Mouse (Mus musculus): ENCODE data around the gene Dusp28.

The Dusp28 gene

DNA sequence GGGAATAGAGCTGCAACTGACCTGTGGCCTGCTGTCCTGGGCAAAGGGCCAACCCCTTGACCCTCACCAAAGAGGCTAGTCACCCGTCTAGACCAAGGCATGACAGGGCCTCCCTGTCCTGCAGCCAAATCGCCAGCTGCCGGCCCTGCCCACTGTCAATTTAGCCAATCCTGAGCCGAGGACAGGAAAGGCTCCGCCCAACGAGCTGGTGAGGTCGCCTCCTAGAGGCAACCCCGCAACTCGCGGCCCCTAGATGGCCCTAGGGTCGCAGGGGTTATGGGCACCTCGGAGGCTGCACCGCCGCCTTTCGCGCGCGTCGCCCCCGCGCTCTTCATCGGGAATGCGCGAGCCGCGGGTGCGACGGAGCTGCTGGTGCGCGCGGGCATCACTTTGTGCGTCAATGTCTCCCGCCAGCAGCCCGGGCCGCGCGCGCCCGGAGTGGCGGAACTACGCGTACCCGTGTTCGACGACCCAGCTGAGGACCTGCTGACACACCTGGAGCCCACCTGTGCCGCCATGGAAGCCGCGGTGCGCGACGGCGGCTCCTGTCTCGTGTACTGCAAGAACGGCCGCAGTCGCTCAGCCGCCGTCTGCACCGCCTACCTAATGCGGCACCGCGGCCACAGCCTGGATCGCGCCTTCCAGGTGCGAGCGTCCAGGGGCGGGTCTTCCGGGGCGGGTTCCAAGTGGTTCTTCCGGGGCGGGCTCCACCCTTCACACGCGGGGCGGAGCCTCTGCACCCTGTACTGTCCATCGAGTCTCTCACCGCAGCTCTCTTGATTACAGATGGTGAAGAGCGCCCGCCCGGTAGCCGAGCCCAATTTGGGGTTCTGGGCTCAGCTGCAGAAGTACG, at the start of gene Dusp28:
Gene Dusp28 (plus strand): TSS at position 203 of the 853 bp plus-strand sequence.
- peak; percentile 81 for DNase-seq (ENCODE audit: extremely low read depth, low read depth)

DNA sequence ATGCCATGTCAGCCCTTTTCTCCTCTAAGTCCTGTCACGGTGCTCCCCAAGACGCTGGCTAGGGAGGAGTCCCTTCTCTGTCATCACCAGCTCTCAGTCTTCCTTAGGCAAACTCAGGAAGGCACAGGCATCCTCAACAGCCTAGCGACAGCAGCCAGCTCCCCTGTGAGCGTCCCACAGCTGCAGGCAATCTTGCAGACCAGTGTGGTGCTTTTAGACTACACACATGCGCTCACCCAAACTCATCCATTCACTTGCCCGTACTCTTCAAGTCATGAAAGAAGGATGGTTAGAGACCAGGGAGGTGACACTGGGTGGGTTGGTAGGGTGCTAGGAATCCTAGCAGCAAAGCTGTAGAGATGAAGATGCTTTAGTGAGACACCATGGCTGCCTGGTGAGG, 45.3 kb upstream of the Dusp28 start:
- no peak for DNase-seq (ENCODE audit: extremely low read depth, low read depth)

DNA sequence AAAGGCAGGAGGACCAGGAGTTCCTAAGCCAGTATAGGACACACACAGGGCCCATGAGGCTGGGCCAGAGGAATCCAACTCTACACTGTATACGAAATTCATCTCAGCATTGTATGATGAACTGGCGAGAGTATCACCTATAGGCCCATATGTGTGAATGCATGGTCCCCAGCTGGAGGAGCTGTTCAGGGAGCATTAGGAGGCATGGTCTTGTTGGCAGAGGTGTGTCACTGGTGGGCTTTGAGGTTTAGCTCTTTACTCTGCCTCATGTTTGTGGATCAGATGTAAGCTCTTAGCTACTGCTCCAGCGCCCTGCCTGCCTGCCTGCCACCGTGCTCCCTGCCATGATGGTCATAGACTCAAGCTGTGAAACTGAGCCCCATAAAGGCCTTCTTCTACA, 43.5 kb upstream of the Dusp28 start:
- no peak for DNase-seq (ENCODE audit: extremely low read depth, low read depth)

DNA sequence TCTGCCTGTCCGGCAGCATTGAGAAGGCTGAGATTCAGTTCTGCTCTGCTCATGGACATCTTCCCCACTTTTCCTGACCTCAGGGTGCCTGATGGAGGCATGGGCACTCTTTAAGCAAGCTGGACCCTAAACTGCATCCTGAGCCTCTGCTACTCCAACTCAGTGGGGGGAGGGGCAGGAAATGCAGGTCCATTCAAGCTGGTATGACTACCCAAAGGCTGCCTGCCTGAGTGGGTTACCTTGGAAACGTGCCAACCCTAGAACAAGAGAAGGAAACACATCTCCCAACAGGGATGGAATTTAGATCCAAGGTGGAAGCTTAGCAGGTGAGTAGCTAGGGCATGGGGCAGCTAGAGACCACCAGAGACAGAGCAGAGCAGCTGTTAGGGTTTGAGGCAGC, 40.6 kb upstream of the Dusp28 start:
- DNase-seq (ENCODE audit: extremely low read depth, low read depth) = no peak

DNA sequence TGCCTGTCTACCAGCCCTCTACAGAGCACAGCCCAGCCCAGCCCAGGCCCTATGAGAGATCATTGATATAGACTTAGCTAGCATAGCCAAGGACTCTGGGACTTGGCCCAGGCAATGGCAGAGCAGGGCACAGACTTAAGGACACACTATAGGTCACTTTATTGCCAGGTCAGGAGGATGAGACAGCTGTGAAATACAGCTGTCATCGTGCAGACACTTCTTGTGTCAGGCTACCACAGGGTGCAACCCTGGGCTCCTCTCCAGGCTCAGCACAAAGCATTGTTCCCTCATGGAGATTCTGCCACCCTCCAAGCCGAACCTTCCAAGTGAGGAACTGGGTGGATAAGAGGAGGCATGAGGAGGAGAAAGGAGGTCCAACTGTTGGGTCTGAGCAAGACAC, 36.8 kb upstream of the Dusp28 start:
- DNase-seq (ENCODE audit: extremely low read depth, low read depth) = no peak

DNA sequence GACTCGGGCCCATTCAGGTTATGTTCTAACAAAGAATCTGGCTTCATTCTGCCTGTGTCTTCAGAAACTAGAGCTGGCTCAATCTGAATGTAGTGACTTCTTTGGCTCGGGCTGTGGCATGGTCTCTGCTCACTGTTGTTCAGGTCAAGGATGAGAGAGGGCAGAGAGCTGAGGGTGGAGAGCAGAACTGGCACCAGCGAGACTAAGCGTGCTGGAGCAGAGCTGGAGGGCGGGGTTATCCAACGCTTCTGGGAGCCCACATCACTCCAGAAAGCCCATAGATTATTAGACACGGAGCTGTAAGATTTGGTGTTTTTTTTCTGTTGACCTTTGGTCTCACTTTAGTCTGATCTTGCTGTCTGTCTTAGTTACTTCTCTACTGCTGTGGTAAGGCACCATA, 34.1 kb upstream of the Dusp28 start:
- DNase-seq (ENCODE audit: extremely low read depth, low read depth) = no peak

DNA sequence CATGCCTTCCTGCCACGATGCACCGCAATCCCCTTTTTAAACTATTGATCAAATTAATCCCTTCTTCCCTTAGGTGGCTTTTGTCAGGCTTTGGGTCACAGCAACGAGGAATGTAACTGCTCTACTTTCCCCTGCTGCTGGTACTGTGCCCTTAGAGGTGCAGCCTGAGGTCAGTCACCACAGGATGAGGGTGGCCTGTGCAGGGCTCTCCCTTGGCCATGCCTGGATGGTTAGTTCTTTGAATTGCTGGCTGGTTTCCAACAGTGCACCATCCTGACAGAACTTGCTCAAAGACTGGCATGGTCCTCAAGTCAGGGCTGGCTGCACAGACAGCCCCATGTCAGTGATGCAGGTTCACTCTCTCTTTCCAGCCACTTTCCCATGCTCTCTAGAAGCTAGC, 32.8 kb upstream of the Dusp28 start:
- DNase-seq (ENCODE audit: extremely low read depth, low read depth) = no peak

DNA sequence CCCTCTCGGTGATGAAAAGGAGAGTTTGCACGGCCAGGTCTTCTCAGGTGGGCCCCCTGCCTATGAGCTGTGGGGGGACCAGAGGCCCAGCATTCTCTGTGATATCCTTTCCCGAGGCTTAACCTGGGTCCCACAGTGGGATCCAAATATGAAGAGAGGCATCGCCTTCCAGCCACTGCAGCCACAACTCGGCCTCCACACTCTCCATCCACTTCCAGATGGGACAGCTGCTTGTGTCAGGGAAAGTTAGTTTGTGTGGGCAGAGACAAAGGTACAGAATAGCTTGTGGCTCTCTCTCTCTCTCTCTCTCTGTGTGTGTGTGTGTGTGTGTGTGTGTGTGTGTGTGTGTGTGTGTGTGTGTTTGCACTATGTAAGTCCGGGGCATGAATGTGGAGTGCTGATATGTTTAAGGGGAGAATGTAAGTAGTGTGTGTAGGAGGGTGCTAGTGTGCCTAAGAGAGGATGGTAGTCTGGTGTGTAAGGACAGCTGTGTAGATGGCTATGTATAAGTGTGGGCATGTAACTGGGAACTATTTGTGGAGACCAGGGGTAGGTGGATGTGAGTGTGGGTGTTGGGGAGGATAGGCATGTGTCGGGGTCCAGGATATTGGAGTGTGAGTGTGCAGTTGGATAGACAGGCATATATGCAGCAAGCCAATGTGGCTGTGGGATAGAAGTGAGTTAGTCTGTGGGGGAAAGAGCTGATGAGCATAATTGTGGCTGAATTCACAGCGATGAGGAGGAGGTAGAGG, 31.2 kb upstream of the Dusp28 start:
- no peak for DNase-seq (ENCODE audit: extremely low read depth, low read depth)

DNA sequence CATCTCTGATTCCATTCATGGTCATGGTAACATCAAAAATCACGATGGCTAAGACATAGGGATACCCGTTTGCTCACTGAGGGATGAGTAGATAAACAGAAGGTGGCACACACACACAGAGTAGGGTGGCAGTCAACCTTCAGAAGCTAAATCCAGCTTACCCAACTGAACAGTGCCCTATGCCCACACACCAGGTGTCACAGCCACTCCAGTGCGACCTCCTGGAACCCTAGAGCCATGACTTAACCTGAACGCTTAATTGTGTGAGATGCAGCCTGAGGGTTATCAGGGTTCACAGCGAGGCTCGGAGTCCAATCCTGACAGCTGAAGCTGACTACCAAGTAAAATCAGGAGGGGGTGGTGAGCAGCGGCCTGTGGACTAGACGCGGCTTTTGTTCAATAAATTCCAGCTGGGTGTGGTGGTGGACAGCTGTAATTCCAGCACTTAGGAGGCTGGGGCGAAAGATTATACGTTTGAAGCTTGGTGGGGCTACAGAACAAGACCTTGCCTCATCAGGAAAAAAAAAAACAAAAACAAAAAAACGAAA, 29.3 kb upstream of the Dusp28 start:
- no peak for DNase-seq (ENCODE audit: extremely low read depth, low read depth)

DNA sequence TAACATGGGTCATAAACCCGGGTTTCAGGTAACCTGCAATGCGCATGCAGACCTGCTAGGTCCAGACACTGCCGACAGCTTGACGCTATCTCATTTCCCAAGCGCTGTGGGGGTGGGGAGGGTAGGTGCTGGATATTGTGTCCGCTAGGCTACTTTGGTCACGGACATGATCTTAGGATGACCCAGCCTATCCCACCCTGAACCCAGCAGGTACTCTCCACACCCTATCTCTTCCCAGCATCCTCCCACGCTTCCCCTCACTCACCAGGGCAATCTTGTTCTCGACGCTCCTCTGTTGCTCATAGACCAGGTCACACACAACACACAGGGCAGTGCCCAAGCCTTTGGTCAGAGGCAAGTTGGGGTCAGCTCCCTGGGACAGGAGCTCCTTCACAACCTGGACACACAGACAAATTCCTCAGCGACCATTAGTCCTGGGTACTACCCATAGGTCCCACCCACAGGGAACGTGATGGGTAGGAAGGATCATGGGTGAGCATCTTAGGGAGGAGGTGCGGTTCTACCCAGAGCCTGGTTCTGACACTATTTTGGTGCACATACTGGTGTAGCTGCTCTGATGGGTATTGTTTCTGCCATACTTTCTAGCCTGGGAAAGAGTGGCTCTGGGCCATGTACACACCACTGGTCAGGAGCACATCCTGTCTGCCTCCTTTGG, 28.6 kb upstream of the Dusp28 start:
- no peak for DNase-seq (ENCODE audit: extremely low read depth, low read depth)

DNA sequence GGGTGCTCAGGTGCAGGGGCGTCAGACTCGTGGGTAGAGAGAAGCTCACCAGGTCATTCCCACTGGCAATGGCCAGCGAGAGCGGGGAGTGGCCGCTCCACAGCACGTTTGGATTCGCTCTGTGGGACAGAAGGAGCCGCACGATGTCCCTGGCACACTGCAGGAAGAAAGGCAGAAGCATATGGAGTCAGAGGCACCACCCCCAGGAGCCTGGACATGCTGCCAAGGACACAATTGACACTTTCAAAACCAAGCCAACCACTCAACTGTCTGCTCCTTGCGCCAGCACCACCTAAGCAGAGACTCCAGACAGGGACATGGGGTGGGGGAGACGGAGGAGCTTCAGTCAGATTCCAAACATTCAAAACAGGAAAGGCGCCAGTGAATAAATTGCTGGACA, 27.5 kb upstream of the Dusp28 start:
- no peak for DNase-seq (ENCODE audit: extremely low read depth, low read depth)

DNA sequence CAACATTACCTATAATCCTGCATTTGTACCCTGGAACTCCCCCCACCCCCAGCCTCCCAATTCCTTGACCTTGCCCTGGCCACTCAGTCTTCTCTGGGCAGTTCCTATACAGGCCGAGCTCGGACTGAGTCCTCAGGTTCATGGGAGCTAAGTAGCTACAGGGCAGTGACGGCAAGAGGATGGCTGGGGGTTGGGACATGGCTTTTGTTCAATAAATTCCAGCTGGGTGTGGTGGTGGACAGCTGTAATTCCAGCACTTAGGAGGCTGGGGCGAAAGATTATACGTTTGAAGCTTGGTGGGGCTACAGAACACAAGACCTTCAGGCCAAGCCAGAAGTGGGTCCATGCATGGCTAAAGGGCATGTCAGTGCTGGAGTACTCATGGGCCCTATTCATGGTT, 26.7 kb upstream of the Dusp28 start:
- DNase-seq (ENCODE audit: extremely low read depth, low read depth) = no peak

DNA sequence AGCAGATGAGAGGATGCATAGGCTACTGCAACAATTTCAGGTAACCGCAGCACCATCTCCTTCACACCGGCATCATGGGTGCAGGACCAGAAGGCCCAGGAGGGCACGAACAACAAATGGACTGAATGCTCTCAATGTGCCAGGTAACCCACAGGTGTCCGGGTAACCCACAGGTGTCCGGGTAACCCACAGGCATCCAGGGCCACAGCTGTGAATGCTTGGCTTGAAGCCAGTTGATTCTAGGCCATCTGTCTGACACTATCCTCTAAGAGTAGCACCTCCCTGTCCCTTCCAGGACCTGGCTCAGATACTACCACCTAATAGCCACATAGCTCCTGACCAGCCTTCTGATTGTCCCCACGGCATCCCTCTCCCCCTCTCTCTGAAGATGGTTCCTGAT, 24.8 kb upstream of the Dusp28 start:
- DNase-seq (ENCODE audit: extremely low read depth, low read depth) = no peak

DNA sequence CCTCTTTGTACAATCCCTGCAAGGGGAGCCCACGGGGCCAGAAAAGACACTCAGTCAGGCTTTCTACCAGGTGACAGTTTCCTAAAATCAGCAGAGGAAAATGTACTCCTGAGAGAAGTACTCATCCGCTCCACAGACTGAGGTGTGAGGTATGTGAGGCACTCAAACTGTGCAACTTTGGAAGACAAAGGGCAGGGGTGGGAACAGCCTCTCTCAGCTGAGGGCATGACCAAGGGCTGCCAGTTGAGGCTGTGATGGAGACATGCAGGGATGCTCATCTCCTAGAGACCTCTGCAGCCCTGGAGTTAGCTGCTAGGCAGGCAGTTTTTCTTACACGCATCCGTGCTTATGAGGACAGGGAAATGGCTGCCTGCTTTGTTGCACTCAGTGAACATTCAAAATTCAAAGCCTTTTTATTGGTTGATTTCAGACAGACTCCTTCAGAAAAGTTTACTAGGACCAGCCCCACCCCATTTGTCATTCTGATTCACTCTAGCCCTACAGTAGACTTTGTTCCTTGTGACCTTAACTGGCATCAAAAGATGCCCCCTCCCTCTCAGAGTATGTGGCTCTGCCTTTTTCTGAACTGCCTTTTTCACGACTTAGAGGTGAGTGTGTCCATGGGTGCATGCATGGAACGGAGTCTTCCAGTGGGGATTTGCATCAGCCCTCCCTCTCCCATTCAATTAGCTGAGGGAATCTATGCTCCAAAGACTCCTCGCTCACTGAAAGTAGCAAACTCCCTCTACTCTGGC, 17.7 kb upstream of the Dusp28 start:
- DNase-seq (ENCODE audit: extremely low read depth, low read depth) = no peak

DNA sequence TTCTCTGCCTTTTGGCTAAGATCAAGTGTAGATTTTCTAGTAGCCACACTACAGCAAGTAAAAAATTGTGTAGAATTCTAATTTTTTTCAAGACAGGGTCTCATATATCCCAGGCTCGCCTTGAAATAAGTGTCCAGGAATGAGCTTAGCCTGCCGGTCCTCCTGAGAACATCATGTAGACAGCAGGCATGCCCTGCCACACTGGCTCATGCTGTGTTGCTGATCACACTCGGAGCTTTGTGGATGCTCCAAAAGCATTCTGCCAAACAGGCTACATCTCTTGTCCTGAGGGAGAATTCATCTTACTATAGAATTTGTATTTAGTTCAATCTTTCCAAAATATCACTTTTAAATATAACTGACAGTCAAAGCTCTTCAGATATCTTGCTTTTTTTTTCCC, 14.0 kb upstream of the Dusp28 start:
- no peak for DNase-seq (ENCODE audit: extremely low read depth, low read depth)

DNA sequence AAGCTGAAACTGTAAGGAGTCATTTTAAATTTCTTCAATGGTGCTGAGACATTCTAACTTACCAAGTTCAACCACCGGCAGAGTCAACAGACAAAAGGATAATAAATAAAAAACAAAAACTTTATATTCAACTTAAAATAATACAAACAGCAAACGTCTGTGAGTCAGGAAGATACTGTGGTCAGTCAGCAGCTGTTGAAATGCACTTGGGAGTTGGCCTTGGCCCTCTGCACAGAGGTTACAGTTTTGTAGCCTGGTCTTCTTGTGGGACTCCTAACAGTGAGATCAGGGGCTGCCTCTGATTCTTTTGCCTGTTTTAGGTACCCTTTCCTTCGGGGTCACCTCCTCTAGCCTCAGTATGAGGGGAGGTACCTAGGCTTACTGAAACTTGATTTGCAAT, 12.9 kb upstream of the Dusp28 start:
- DNase-seq (ENCODE audit: extremely low read depth, low read depth) = no peak

DNA sequence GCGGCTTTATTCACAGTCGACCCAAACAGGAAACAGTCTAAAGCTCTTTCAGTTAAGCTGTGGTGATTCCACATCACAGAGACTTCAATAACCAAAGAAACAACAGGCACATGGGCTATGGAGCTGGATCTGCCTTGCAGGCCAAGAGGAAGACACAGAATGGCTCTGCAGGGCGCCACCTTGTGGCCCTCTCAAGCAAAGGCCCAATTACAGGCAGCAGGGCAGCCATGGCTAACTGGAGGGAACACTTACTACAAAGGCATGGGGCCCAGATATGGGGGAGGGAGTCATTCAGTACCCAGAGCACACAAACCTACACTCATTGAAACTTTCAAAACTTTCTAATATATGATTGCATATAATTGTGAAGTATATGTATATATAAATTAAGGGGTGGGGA, 11.7 kb upstream of the Dusp28 start:
- DNase-seq (ENCODE audit: extremely low read depth, low read depth) = peak; percentile 67

DNA sequence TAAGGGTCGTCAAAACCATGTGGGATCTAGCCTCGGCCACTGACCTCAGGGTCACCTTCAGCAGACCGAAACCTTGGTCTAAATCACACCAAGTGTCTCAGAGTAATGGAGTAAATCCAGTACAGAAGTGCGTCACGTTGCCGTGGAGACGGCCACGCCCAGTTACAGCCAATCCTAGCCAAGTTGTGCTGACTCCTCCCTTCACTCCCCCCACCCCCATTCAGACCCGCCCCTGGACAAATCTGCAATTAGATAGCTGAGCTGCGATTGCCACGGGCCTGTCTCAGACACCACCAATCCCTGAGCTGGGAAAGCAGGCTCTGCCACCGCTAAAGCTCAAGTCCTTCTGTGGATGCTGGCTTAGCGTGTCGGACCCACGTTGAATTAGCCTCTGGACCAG, 4.0 kb upstream of the Dusp28 start, which contains the start of gene Ankmy1:
Gene Ankmy1 (minus strand): TSS at position 121 of the 400 bp plus-strand sequence.
- no peak for DNase-seq (ENCODE audit: extremely low read depth, low read depth)

DNA sequence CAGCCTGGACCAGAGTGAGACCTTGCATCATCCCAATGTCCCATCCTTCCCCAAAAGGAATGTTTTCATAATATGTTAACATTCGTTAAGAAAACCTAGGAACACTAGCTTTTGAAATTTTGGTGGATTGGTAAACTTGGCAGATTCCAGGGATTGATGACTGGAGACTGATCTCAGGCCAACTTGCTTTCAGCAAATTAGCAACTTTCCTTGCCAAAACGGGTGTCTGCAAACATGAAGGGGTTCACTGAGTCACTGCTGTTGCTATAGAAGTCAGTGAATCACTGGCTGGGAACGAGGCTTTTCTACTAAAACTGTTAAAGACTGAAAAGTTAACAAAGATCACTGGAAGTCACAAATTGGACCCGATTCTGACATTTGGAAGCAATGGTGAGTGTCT, 3.2 kb upstream of the Dusp28 start:
- no peak for DNase-seq (ENCODE audit: extremely low read depth, low read depth)

DNA sequence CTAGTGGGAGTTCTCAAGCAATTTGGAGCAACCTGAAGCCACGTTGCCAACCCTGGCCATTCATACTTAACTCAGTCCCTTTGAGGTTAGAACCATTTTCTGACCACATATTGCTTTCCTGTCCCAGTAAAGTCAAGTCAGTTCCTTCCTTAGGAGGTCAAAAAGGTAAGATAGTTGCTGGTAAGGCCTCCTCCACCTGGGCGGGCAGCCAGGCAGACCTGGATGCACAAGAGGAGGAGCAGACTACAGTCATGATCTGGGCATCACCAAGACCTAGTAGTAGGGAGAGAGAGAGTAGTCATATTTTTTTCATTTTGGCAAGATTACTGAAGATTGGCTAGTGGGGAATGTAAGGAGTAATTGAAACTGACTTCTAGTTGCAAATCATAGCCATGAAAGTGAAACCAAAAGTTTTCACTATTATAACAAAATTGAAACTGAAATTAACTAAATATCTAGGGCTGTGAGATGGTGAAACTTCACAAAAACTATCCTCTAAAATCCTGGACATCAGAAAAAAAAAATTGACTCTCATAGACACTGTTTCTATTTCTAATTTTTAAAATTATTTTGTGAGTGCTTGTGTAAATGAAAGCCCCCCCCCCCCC, 974 bp upstream of the Dusp28 start:
- no peak for DNase-seq (ENCODE audit: extremely low read depth, low read depth)
